18 mouse cellular contexts compared by ENCODE assay signal in the genomic region with DNA sequence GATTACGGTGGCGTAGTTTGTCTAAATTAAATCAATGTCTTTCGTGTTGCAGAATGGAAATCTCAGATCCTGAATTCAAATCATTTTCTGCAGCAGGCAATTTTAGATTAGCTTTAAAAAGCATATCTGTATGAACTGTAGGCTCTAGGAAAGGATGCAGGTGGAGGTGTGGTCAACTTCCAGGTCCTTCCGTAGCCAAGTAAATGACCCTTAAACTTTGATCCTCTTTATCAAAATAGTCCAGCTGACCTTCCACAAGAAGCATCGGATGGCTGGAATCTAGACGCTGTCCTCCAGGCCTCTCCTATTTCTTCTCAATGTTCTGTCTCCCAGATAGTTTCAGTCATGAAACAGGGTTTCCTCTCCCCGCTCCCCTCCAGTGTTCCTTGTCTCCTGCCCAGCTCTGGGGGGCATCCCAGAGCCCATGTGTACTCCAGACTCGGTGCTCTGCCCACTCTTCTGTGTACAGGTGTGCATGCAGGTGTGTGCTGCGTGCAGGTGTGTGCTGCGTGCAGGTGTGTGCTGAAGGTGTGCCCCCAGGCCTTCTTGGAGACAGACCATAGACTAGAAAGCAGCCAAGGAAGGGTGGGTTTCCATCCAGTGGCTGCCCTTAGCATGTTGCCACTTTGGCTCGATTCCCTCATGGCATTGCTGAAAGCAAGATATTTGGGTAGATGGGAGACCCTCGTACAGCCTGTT. TPM values are rescaled to one million over a fixed set of nuclear protein-coding genes. Genes with fewer than 3 reads are reported as not detected.
DNase-seq lines count a peak whose midpoint lies in the region; ATAC-seq lines count a peak whose summit lies in the region.
"Had no signal": no experiment of that assay in that cellular context is flagged by ENCODE, and none has a peak within 500 bp of the region (broad histone marks: within the 10 kb centered on the region; RNA-seq: fewer than 3 reads in every experiment).

No protein-coding gene starts in this region.

- H3K27me3 ChIP-seq in heart, embryonic 12.5 days (replicated peaks), result no peaks in the 10 kb centered on the region
- no peaks in the 10 kb centered on the region for H3K27me3 ChIP-seq in lung, embryonic 16.5 days (ENCODE audit: control insufficient read depth, insufficient read depth, low read depth, low read length)
- H3K27me3 ChIP-seq in intestine, embryonic 14.5 days (replicated peaks; ENCODE audit: control insufficient read depth, insufficient read depth, low read length), result no peaks in the 10 kb centered on the region
- no peaks in the 10 kb centered on the region for H3K27me3 ChIP-seq in stomach, embryonic 15.5 days (replicated peaks)
- H3K27me3 ChIP-seq: embryonic facial prominence, embryonic 12.5 days; forebrain, embryonic 13.5 days; neural tube, embryonic 15.5 days had no signal

- intact Hi-C loops in heart, postnatal 10 days (cut with DNase I), result no loop called here

- peak overlapping the region; percentile 76 for H3K4me2 ChIP-seq in heart, embryonic 12.5 days
- peak overlapping the region; percentile 63 for H3K4me2 ChIP-seq in lung, embryonic 16.5 days (ENCODE audit: low read depth, low read length)
- peak overlapping the region; percentile 65 for H3K4me2 ChIP-seq in intestine, embryonic 14.5 days (ENCODE audit: low read length)
- H3K4me2 ChIP-seq in stomach, embryonic 15.5 days, result peak overlapping the region; percentile 49
- H3K4me2 ChIP-seq: forebrain, embryonic 13.5 days; neural tube, embryonic 15.5 days had no signal

- no peaks in the 10 kb centered on the region for H3K9me3 ChIP-seq in heart, embryonic 12.5 days (replicated peaks)
- H3K9me3 ChIP-seq in lung, embryonic 16.5 days (ENCODE audit: control insufficient read depth, low read length), result no peaks in the 10 kb centered on the region
- H3K9me3 ChIP-seq in intestine, embryonic 14.5 days (ENCODE audit: control insufficient read depth, low read length), result no peaks in the 10 kb centered on the region
- H3K9me3 ChIP-seq in stomach, embryonic 15.5 days, result no peaks in the 10 kb centered on the region
- H3K9me3 ChIP-seq: embryonic facial prominence, embryonic 12.5 days; forebrain, embryonic 13.5 days; G1E; neural tube, embryonic 15.5 days had no signal

- peaks cover 23% of the 10 kb centered on the region for H3K36me3 ChIP-seq in heart, embryonic 12.5 days
- H3K36me3 ChIP-seq in lung, embryonic 16.5 days (ENCODE audit: control insufficient read depth, insufficient read depth, low read length), result peaks cover 6% of the 10 kb centered on the region; the same call in 1 of the 2 replicates
- H3K36me3 ChIP-seq in intestine, embryonic 14.5 days (ENCODE audit: control insufficient read depth, insufficient read depth, low read length), result peaks cover 18% of the 10 kb centered on the region
- no peaks in the 10 kb centered on the region for H3K36me3 ChIP-seq in stomach, embryonic 15.5 days
- H3K36me3 ChIP-seq: G1E; neural tube, embryonic 15.5 days had no signal

- 74% methylated on average over 12 of the region's 12 CpGs for WGBS in heart, embryonic 12.5 days
- 76% methylated on average over 12 of the region's 12 CpGs for WGBS in lung, embryonic 16.5 days
- 79% methylated on average over 12 of the region's 12 CpGs for WGBS in intestine, embryonic 14.5 days
- 74% methylated on average over 12 of the region's 12 CpGs for WGBS in stomach, embryonic 15.5 days

- H3K27ac ChIP-seq in heart, embryonic 12.5 days (ENCODE audit: poor library complexity, severe bottlenecking), result peak overlapping the region; percentile 94
- peak overlapping the region; percentile 99 for H3K27ac ChIP-seq in lung, embryonic 16.5 days (ENCODE audit: low read length)
- H3K27ac ChIP-seq in intestine, embryonic 14.5 days (ENCODE audit: low read depth), result peak overlapping the region; percentile 99; the same call in 1 of the 2 replicates
- H3K27ac ChIP-seq in stomach, embryonic 15.5 days, result peak overlapping the region; percentile 96
- H3K27ac ChIP-seq: forebrain, embryonic 13.5 days had no signal

- peaks cover 37% of the 10 kb centered on the region for H3K4me1 ChIP-seq in heart, embryonic 12.5 days (replicated peaks)
- peaks cover 41% of the 10 kb centered on the region for H3K4me1 ChIP-seq in lung, embryonic 16.5 days (replicated peaks; ENCODE audit: control insufficient read depth, insufficient read depth, low read length)
- H3K4me1 ChIP-seq in intestine, embryonic 14.5 days (replicated peaks; ENCODE audit: control insufficient read depth, insufficient read depth, low read length), result peaks cover 43% of the 10 kb centered on the region
- H3K4me1 ChIP-seq in stomach, embryonic 15.5 days, result peaks cover 28% of the 10 kb centered on the region

- H3K4me3 ChIP-seq in heart, embryonic 12.5 days, result peak overlapping the region; percentile 58; the same call in 1 of the 2 replicates
- no peak overlapping the region for H3K4me3 ChIP-seq in lung, embryonic 16.5 days (ENCODE audit: low read length)
- no peak overlapping the region for H3K4me3 ChIP-seq in intestine, embryonic 14.5 days (ENCODE audit: low read depth, low read length)
- 0 out of 2 replicates have a peak overlapping the region, but pooled peaks have one; percentile 44 for H3K4me3 ChIP-seq in stomach, embryonic 15.5 days (replicated peaks)
- H3K4me3 ChIP-seq: embryonic facial prominence, embryonic 12.5 days; forebrain, embryonic 13.5 days; neural tube, embryonic 15.5 days had no signal

- H3K9ac ChIP-seq in heart, embryonic 12.5 days, result peak overlapping the region; percentile 50; the same call in 1 of the 2 replicates
- peak overlapping the region; percentile 73 for H3K9ac ChIP-seq in lung, embryonic 16.5 days (ENCODE audit: low read length)
- H3K9ac ChIP-seq in intestine, embryonic 14.5 days (ENCODE audit: low read length), result no peak overlapping the region; the same call in 1 of the 2 replicates
- no peak overlapping the region for H3K9ac ChIP-seq in stomach, embryonic 15.5 days
- H3K9ac ChIP-seq: embryonic facial prominence, embryonic 12.5 days; forebrain, embryonic 13.5 days; neural tube, embryonic 15.5 days had no signal

- ATAC-seq in heart, embryonic 12.5 days (ENCODE audit: insufficient number of reproducible peaks, low FRiP score), result no peak
- ATAC-seq in lung, embryonic 16.5 days (ENCODE audit: low read depth), result no peak
- ATAC-seq in intestine, embryonic 14.5 days (replicated peaks; ENCODE audit: low FRiP score, low TSS enrichment, low read depth), result no peak
- no peak for ATAC-seq in stomach, embryonic 15.5 days (ENCODE audit: insufficient read depth, low FRiP score, low read depth)
- ATAC-seq: forebrain, embryonic 13.5 days; inflammation-experienced regulatory T-cells, adult 6 months had no signal

- no peak for DNase-seq in heart, postnatal 10 days
- DNase-seq in lung, adult 18-20 months, result no peak
- no peak for DNase-seq in intestine, embryonic 14.5 days (ENCODE audit: low spot score)
- no peak for DNase-seq in layer of hippocampus, adult 9-10 months (ENCODE audit: low spot score)
- DNase-seq in urinary bladder, postnatal 4 days (ENCODE audit: low spot score in 2 of 2), result no peak
- DNase-seq: adrenal gland, postnatal 10 days; cerebellum, postnatal 14 days; liver; retina, postnatal 1 day; spleen, adult 18-20 months had no signal

RNA-seq across cellular contexts. Expression of a gene that starts 2.9 kb away (rescaled TPM):
- 10.9 and 11.7 TPM in 2 replicates for polyA plus RNA-seq in heart, embryonic 12.5 days (2016; fragmentation: Nextera tagmentation; extraction: Ambion mirVana)
- total RNA-seq in heart, postnatal 10 days (2021), result 1 to 10 TPM; 6.4 to 9.3 TPM
- polyA plus RNA-seq in lung, embryonic 16.5 days (2015; fragmentation: Nextera tagmentation; extraction: Ambion mirVana), result 34.2 and 37.9 TPM in 2 replicates
- 27.8 and 28.5 TPM in 2 replicates for polyA plus RNA-seq in intestine, embryonic 14.5 days (2014; fragmentation: Nextera tagmentation; extraction: Ambion mirVana)
- 29.0 and 29.6 TPM in 2 replicates for polyA plus RNA-seq in stomach, embryonic 15.5 days (2015; fragmentation: Nextera tagmentation; extraction: Ambion mirVana)

Comparison
In these comparisons a context has a peak if more than half of its experiments do, and no peak if none do; other contexts are left out.
1. H3K4me3 ChIP-seq: peak in heart, embryonic 12.5 days (single experiment) and stomach, embryonic 15.5 days (single experiment); none in lung, embryonic 16.5 days (single experiment) and intestine, embryonic 14.5 days (single experiment).
2. H3K9ac ChIP-seq: peak in heart, embryonic 12.5 days (single experiment) and lung, embryonic 16.5 days (single experiment); none in intestine, embryonic 14.5 days (single experiment) and stomach, embryonic 15.5 days (single experiment).
3. Peak in every context shown above with its lines, with median percentiles within 50 percentile points of each other: H3K27ac ChIP-seq and H3K4me2 ChIP-seq.